Mouse (Mus musculus): ENCODE data around the gene Sall4. TPM values are rescaled to one million over a fixed set of nuclear protein-coding genes. Genes with fewer than 3 reads are reported as not detected.

Sall4 gene
- not detected for polyA plus RNA-seq (2015; fragmentation: Illumina TruSeq; extraction: RNeasy Lipid Tissue Mini Kit (QIAGEN cat#74804); ENCODE audit: insufficient read depth, low replicate concordance)

DNA sequence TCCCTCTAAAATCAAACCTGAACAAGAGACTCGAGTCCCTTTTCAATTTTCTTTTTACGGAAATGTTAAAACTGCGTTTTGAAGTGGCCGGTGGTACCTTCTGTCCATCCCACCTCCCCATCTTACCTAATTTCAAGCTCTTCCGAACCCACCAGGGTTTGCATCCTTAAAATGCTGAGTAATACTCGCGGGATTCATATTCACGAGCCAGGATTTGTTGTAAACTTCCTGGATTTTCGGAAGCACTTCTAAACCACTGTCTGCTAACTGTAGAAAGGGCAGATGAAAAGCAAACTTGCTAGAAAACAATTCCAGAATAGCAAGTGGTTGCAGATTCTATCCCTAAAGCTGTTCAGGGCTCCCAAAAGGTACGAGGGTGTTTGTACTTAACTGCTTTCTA is at the start of gene Sall4:
Gene Sall4 (minus strand): TSS at position 362 of the 400 bp plus-strand sequence.

DNA sequence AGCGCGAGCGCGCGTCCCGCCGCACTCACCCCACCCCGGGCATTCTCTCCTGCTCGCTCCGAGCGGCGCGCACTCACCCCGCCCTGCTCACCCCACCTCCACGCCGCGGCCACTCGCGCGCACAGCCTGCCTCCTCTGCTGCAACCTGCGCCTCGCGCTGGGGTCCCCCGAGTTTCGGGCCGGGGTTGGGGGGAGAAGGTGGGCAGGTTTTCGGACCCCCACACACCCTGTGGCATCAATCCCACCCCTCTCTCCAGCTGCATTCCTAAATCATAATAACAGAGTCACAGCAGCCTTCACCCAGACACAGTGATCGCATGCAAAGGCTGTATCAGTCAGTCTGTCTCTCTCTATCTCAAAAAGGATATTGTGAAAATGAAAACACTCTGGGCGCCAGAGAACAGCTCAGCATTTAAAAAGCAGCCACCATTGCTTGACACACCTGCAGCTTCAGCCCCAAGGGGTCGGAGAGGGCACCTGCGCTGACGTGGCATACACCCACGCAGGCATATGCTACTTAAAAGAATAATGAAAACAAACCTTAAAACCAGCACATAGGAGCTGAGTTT is 25.6 kb downstream of the Sall4 start, which contains the start of gene Atp9a:
Gene Atp9a (minus strand): TSS at position 351 of the 569 bp plus-strand sequence.

Other genes with a start within 250 kb of the Sall4 start
- gene Nfatc2, start 166.3 kb downstream of the Sall4 start, polyA plus RNA-seq (2015; fragmentation: Illumina TruSeq; extraction: RNeasy Lipid Tissue Mini Kit (QIAGEN cat#74804); ENCODE audit: insufficient read depth, low replicate concordance), result 14.7 TPM
- gene Atp9a, start 25.5 kb downstream of the Sall4 start, polyA plus RNA-seq (2015; fragmentation: Illumina TruSeq; extraction: RNeasy Lipid Tissue Mini Kit (QIAGEN cat#74804); ENCODE audit: insufficient read depth, low replicate concordance), result 3.0 TPM
- gene Zfp64, start 187.6 kb upstream of the Sall4 start, polyA plus RNA-seq (2015; fragmentation: Illumina TruSeq; extraction: RNeasy Lipid Tissue Mini Kit (QIAGEN cat#74804); ENCODE audit: insufficient read depth, low replicate concordance), result 2.2 TPM